Mouse (Mus musculus): ENCODE data around the gene Vps13d.

Vps13d gene

DNA sequence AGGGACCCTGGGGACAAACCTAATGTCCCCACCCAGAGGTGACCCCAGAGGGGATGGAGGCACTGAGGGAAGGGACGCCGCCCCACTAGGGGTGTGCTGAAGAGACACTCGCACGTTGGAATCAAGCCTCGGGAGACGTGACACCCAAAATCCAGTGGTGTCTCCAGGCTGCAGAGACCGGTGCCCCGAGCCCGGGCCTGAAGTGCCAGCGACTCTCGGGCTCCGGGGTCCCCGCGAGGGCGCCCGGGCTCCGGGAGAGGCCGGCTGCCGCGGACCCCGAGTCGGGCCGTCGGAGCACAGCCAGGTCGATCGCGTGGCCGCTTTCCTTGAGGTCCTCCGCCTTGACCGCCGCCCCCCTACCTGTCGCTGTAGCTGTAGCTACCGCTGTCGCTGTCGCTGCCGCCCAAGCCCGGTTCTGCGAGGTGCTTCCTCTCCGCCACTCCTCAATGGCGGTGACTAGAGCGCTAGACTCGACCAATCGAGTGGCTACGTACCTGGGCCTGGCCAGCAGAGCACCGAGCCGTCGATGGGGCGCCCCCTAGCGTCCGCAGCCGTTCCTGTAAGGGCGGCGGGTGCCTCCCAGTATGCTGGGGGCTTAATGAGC lies at the start of gene Vps13d:
Vps13d (minus strand) TSS at position 447 of the 604 bp plus-strand sequence.
- peak; percentile 42 for DNase-seq (ENCODE audit: low spot score)

GRCm38 (mm10) chr4:145242719-145243350 lies 48.0 kb upstream of the Vps13d start:
- DNase-seq (ENCODE audit: low spot score), result no peak

- no peak for DNase-seq (ENCODE audit: low spot score)
These were observed 46.0 kb upstream of the Vps13d start for GRCm38 (mm10) chr4:145240723-145241231.

- no peak for DNase-seq (ENCODE audit: low spot score)
These were observed 44.4 kb upstream of the Vps13d start for GRCm38 (mm10) chr4:145239049-145239830.

- DNase-seq (ENCODE audit: low spot score), result no peak
These were observed 41.2 kb upstream of the Vps13d start for GRCm38 (mm10) chr4:145236027-145236426.

DNA sequence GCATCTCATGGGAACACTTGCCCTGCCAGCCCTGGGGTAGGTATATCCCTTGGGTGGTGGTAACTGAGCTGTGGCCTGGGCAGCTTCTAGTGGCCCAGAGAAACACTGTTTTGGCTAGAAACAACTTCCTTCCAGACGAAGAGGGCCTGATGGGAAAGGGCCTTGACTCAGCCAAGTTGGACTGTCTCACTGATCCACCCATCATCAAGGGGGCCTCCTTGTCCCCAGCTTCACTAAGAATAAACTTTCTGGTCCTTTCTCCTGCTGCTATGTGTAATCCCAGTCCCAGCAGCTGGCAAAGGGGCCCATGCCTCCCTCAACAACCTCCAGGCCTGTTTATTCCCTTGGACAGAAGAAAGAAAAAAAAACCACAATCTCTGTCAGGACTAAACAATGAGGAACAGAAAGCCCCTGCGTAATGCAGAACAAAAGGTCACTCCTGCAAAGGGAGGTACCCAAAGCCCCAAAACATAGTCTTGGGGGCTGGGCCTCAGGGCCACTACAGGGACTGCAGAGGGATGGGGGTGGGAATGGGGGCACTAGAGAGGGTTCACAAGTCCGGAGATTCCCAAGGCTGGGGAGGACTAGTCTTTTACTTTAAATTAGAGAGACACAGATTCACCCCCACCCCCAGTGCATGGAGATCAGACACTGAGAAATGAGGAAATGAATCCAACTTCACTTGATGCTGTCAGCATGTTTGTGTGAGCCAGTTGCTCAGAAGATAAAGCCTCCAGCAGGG lies 38.9 kb upstream of the Vps13d start:
- DNase-seq (ENCODE audit: low spot score), result no peak

GRCm38 (mm10) chr4:145231732-145232131 lies 36.9 kb upstream of the Vps13d start:
- no peak for DNase-seq (ENCODE audit: low spot score)

GRCm38 (mm10) chr4:145230647-145231046 lies 35.8 kb upstream of the Vps13d start:
- DNase-seq (ENCODE audit: low spot score), result no peak

DNA sequence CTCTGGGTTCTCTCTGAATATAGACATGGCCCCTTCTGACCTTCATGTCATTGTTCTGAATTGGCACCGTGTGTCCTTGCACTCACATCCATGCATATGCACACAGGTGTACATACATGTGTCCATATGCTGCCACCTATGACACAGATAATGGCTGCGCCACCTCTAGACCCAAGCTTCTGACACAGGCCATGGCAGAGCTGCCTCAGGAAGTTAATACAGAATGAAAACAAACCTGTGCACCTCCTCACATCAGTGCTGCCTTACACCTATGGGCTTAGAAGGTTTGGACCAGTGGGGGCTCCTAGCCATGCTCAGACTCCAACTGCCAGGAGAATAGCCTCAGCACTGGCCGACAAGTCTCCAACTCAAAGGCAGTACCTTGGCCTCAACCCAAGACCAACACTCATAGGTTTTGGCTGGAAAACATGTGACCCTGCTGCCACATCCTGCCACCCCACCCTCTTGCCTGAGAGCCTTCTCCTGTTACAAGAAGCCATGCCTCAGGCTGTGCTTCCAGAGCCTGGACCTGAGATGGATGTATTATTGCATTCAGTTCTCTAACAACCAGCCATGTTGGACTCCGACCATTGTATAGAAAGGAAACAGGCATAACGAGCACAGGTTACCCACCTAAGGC lies 34.8 kb upstream of the Vps13d start:
- DNase-seq (ENCODE audit: low spot score), result no peak

DNA sequence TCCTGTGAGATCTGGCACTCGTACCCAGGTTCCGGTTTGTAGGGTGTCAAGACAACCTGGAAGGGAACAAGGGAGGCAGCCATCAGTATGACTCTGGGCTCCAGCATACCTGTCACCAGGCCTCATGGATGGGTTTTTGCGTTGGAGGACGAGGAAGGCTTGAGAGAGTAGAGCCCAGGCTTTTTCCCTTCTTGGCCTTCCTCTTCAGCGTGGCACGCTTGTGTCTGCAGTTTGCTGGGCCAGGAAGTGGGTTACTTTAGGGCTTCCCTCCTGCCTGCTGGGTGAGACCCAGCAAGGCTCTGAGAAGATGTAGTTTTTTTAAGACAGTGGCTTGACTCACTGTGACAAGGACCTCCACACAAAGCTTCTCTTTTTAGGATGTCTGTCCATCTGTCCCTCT lies 34.2 kb upstream of the Vps13d start:
- DNase-seq (ENCODE audit: low spot score), result no peak

GRCm38 (mm10) chr4:145224613-145225012 lies 29.8 kb upstream of the Vps13d start:
- DNase-seq (ENCODE audit: low spot score), result no peak

- DNase-seq (ENCODE audit: low spot score), result no peak
These were observed 27.3 kb upstream of the Vps13d start for GRCm38 (mm10) chr4:145222064-145222463.

DNA sequence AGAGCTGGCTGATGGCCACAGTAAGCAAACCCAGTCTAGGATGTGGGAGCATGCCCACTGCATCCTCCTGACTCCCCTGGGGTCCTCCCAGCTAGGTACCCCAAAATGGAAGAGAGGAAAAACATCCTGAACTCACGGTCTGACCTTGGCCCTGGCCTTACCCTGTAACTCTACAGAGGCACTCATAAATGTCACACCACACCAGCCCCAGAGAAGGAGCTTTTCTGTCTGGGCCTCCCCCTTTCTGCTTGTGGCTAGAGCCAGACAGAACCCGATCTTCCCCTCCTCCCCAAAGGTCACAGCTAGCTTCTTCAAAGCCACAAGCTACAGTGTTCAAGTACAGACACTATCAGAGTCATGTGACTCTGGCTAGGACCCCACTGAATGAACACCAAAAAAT lies 26.6 kb upstream of the Vps13d start:
- DNase-seq (ENCODE audit: low spot score), result no peak

DNA sequence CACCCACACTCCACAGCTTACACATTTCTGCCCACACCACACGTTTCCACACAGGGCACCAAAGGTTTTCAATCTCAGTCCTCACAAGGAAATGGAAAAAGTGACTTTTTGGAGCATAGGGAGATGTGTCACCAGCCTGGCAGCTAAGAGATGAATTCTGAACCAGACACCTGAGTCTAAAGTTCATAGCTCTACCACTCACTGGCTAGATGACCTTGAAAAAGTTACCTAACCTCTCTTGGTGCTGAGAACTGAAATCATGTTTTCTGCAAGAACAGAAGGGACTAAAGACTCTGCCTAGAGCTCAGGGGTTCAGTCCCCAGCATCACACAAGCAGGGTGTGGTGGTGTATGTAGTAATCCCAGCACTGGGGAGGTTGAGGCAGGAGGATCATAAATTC lies 25.2 kb upstream of the Vps13d start:
- no peak for DNase-seq (ENCODE audit: low spot score)

GRCm38 (mm10) chr4:145219240-145219985 lies 24.6 kb upstream of the Vps13d start:
- DNase-seq (ENCODE audit: low spot score), result no peak

GRCm38 (mm10) chr4:145217837-145218236 lies 23.0 kb upstream of the Vps13d start:
- DNase-seq (ENCODE audit: low spot score), result no peak

DNA sequence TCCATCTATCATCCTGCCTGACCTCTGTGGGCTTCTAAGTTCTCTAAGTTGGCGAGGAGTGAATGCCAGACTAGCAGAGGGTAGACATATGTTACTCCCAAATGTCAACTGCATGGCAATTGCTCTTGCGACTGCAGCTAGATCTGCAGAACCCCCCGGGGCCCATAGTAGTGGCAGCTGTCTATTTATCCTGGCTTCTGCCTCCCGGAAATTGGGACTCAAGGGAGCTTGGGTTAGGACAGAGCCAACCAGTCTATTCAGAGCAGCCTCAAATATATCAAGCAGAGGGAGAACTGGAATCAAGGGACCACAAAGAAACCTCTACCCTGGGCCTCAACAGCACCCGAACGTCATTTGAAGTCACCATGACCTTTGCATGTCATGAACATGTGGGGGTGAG lies 22.2 kb upstream of the Vps13d start:
- DNase-seq (ENCODE audit: low spot score), result no peak

- DNase-seq (ENCODE audit: low spot score), result no peak
These were observed 20.6 kb upstream of the Vps13d start for GRCm38 (mm10) chr4:145215396-145215795.

DNA sequence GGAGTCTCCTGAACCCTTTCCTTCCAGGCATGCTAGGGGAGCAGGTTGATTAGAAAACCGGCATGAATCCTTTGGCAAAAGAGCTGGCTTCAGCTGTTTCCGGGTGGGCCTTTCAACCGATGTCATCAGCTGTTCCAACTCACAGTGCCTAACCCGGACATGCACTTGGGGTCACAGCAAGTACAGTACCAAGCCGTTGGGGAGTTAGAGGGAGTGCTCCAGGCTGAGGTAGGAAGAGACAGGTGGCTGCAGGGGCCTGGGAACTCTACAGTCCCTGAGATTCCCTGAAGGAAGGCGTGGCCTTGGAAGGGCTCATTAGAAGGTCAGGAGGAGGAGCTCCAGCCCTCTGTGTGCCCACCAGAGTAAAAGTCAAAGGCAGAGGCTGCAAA lies 20.0 kb upstream of the Vps13d start:
- no peak for DNase-seq (ENCODE audit: low spot score)

DNA sequence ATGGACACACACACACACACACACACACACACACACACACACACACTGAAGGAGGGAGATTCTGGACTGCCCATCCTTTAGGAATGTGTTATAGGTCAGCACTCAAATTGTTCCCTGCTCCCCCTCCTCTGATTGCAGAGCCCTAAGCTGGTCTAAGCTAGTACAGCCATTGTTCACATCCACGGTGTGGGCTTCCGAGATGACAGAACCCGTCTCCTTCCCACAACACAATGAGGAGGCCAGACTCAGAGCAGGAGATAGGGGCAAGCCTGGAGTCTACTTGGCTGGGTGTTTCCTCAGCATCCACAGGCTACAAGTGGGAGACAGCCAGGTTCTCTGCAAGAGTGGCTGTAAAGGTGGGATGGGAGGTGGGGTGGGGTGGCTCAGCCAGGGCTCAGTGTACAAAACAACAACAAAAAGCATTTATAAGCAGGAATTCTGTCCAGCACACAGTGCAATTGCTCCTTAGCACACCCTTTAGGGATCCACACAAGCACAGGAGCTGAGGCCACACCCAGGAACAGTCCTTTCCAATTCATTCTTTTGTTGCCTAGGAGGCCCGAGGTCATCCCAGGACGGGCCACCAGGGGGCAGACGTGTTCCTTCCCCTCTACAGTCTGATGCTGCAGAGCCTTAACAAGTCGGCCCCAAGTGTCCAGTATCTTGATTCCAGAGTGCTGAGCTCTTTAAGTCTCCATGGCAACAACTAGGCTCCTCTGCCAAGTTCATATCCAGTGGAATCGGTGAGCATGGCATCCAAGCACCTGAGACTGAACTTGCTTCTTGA lies 19.4 kb upstream of the Vps13d start:
- peak; percentile 95 for DNase-seq (ENCODE audit: low spot score)
